Mouse (Mus musculus): ENCODE results near the gene Esm1. TPM values are rescaled to one million over a fixed set of nuclear protein-coding genes. Genes with fewer than 3 reads are reported as not detected.

Gene Esm1
- polyA plus RNA-seq, 1 experiment: 3.3 TPM

DNA sequence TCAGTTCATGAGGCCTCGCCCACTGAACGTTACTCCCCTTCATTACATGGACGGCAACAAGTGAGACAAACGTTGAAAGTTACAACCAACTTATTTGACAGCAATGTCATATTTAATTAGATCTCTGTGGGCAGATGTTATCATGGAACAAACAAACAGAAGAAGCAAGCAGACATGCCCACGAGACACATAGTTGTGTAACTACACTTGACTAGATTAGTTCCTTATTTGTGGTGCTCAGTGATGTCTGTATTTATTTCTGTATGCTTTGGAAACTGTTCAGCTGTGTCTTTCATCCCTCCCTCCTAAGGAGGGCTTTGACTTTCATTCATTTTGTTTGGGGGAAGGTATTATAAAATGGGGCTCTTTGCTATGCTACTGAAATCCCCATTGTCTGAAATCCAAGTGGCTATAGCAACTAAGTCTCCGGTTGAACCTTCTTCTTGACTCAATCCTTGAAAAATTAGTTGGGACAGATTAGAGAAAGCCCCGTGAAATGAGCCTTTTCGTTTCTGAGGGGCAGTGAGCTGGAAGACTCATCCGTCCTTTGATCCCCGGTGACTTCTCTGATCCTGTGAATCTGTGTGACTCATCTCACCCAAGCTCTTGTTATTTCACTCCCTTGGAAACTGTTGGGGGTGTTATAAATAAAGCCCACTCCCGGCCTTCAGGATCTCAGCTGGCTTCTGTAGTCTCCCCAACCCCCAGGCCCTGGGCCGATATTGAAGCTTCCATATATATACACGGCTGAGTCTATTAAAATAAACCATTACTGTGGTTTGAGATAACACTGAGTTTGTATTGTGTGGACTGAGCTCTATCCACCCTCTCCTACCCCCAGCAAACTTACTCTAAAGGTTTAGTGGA lies 12.4 kb upstream of the Esm1 start:
- H3K36me3 ChIP-seq (ENCODE audit: control insufficient read depth, insufficient read depth, low read length): no peaks in the 10 kb centered on the region
- no peak overlapping the region for H3K27ac ChIP-seq (ENCODE audit: insufficient read depth, low read depth, low read length)
- no peak overlapping the region for H3K4me3 ChIP-seq (ENCODE audit: low read depth, low read length)
- no peak for TF ChIP-seq POLR2A (IDR thresholded peaks at IDR 0.05; ENCODE audit: low read depth, low read length)
- no peak for TF ChIP-seq CTCF (IDR thresholded peaks at IDR 0.05; ENCODE audit: extremely low read depth, insufficient read length, insufficient replicate concordance, low read depth, low read length)
- 74% methylated on average over 13 of the region's 13 CpGs for WGBS
- no peaks in the 10 kb centered on the region for H3K27me3 ChIP-seq (ENCODE audit: control insufficient read depth, insufficient read depth, low read length)
- no peaks in the 10 kb centered on the region for H3K4me1 ChIP-seq (ENCODE audit: control insufficient read depth, insufficient read depth, insufficient read length, low read length)

DNA sequence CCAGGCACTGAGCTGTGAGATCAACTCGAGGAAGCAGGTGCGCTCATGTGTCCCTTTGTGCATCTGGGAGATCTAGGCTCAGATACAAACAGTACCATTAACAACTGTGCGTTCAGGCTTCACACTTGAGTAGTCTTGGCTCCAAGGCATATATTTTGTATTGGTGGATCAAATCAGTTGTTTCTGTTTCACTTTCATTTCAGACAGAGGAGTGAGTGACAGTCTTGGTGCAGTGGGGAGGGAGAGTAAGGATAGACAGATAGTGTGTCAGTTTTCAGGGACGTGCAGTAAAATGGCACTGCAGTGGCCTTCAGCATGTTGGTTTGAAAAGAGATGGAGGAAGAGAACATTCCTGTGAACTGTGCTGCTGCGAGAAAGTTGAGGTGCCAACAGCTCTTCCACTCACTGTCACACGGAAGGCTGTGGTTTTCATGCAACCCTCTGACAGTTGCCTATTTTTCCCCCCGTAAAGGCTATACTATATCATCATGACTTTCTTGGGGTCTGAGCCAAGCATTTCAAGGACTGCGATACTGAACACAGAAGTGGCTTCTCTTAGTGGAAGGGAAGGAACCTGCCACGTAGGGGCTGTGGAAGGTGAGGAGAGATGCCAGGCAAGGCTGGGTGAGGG lies 11.5 kb upstream of the Esm1 start:
- no peak overlapping the region for H3K4me3 ChIP-seq (ENCODE audit: low read depth, low read length)
- TF ChIP-seq CTCF (IDR thresholded peaks at IDR 0.05; ENCODE audit: extremely low read depth, insufficient read length, insufficient replicate concordance, low read depth, low read length) (no peak), POLR2A (IDR thresholded peaks at IDR 0.05; ENCODE audit: low read depth, low read length) (no peak)
- H3K27ac ChIP-seq (ENCODE audit: insufficient read depth, low read depth, low read length): no peak overlapping the region
- no peaks in the 10 kb centered on the region for H3K36me3 ChIP-seq (ENCODE audit: control insufficient read depth, insufficient read depth, low read length)
- no peaks in the 10 kb centered on the region for H3K27me3 ChIP-seq (ENCODE audit: control insufficient read depth, insufficient read depth, low read length)
- 62% methylated on average over 9 of the region's 9 CpGs for WGBS
- H3K4me1 ChIP-seq (ENCODE audit: control insufficient read depth, insufficient read depth, insufficient read length, low read length): no peaks in the 10 kb centered on the region

DNA sequence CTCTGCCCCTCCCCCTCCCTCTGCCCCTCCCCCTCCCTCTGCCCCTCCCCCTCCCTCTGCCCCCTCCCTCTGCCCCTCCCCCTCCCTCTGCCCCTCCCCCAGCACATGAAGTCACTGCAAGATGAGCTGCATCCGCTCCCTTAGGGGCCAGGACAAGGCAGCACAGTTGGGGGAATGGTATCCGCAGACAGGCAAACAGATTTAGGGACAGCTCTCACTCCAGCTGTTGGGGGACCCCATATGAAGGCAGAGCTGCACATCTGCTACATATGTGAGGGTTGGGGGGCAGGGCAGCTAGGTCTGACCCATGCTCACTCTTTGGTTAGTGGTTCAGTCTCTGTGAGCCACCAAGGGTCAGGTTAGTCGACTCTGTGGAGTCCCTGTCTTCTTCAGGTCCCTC lies 10.1 kb upstream of the Esm1 start:
- H3K27me3 ChIP-seq (ENCODE audit: control insufficient read depth, insufficient read depth, low read length): no peaks in the 10 kb centered on the region
- H3K4me1 ChIP-seq (ENCODE audit: control insufficient read depth, insufficient read depth, insufficient read length, low read length): no peaks in the 10 kb centered on the region
- H3K27ac ChIP-seq (ENCODE audit: insufficient read depth, low read depth, low read length): no peak overlapping the region
- H3K4me3 ChIP-seq (ENCODE audit: low read depth, low read length): no peak overlapping the region
- 71% methylated on average over 3 of the region's 3 CpGs for WGBS
- no peaks in the 10 kb centered on the region for H3K36me3 ChIP-seq (ENCODE audit: control insufficient read depth, insufficient read depth, low read length)
- TF ChIP-seq POLR2A (IDR thresholded peaks at IDR 0.05; ENCODE audit: low read depth, low read length) (no peak), CTCF (IDR thresholded peaks at IDR 0.05; ENCODE audit: extremely low read depth, insufficient read length, insufficient replicate concordance, low read depth, low read length) (no peak)

DNA sequence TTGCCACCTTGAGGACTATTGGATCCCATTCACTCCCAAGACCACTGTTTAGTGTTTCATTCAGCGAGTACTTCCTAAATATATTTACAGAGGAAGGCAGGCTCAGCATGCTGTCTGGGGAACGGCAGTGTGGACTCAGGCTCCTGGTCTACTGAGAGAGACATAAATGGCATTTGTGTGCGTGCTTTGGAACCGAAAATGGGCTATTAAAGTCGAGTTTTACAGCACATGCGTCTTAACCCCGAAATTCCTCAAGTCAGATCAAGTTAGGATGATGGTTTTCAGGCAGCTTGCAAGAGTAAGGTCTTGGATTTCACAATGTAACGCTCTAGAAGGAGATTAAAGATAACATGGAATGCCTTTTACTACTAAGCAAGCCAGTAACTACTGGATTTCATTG lies 8.7 kb upstream of the Esm1 start:
- no peak for TF ChIP-seq POLR2A (IDR thresholded peaks at IDR 0.05; ENCODE audit: low read depth, low read length)
- TF ChIP-seq CTCF (IDR thresholded peaks at IDR 0.05; ENCODE audit: extremely low read depth, insufficient read length, insufficient replicate concordance, low read depth, low read length): no peak
- no peaks in the 10 kb centered on the region for H3K27me3 ChIP-seq (ENCODE audit: control insufficient read depth, insufficient read depth, low read length)
- no peak overlapping the region for H3K27ac ChIP-seq (ENCODE audit: insufficient read depth, low read depth, low read length)
- WGBS: 59% methylated on average over 8 of the region's 8 CpGs
- no peaks in the 10 kb centered on the region for H3K4me1 ChIP-seq (ENCODE audit: control insufficient read depth, insufficient read depth, insufficient read length, low read length)
- no peaks in the 10 kb centered on the region for H3K36me3 ChIP-seq (ENCODE audit: control insufficient read depth, insufficient read depth, low read length)
- no peak overlapping the region for H3K4me3 ChIP-seq (ENCODE audit: low read depth, low read length)

DNA sequence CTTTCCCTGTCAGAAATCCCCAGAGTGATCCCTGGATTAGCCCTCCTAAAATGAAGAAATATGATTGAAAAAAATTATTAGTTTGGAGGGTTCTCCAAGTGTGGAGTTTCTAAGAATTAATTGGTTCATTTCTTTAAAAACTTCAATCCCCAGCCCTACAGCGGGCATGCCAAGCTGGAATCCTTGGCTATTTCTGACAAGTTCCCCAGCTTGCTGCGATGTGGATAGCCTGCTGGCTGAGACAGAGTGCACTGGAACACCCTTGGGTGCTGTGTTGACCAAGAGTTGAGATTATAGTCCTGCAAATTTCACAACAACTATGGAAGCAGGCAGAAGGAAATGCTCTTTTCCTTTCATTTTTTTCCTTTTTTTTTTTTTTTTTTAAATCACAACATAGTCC lies 7.8 kb upstream of the Esm1 start:
- no peak overlapping the region for H3K27ac ChIP-seq (ENCODE audit: insufficient read depth, low read depth, low read length)
- H3K4me3 ChIP-seq (ENCODE audit: low read depth, low read length): no peak overlapping the region
- TF ChIP-seq POLR2A (IDR thresholded peaks at IDR 0.05; ENCODE audit: low read depth, low read length) (no peak), CTCF (IDR thresholded peaks at IDR 0.05; ENCODE audit: extremely low read depth, insufficient read length, insufficient replicate concordance, low read depth, low read length) (no peak)
- no peaks in the 10 kb centered on the region for H3K4me1 ChIP-seq (ENCODE audit: control insufficient read depth, insufficient read depth, insufficient read length, low read length)
- WGBS: 79% methylated on average over 2 of the region's 2 CpGs
- H3K27me3 ChIP-seq (ENCODE audit: control insufficient read depth, insufficient read depth, low read length): no peaks in the 10 kb centered on the region
- H3K36me3 ChIP-seq (ENCODE audit: control insufficient read depth, insufficient read depth, low read length): no peaks in the 10 kb centered on the region

DNA sequence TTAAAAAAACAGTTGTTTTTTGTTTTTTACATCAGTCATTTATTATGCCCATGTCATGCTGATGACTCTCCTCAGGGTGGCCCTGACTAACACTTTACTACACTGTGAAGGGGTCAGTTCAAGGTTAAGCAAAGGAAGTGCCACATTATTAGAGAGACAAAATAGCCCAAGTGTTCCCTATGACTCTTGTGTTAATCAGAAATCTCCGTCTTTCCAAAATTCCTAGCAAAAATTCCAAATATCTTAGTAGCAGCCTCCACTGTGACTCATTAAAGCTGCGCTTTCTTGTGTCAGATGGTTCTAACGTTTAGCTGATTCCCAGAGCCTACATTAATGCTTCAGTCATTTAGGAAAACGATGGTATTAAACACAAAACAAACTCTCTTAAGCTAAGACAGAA lies 7.3 kb upstream of the Esm1 start:
- Histone ChIP-seq H3K4me3 (ENCODE audit: low read depth, low read length) (no peak overlapping the region), H3K36me3 (ENCODE audit: control insufficient read depth, insufficient read depth, low read length) (no peaks in the 10 kb centered on the region), H3K27me3 (ENCODE audit: control insufficient read depth, insufficient read depth, low read length) (no peaks in the 10 kb centered on the region), H3K27ac (ENCODE audit: insufficient read depth, low read depth, low read length) (no peak overlapping the region), H3K4me1 (ENCODE audit: control insufficient read depth, insufficient read depth, insufficient read length, low read length) (no peaks in the 10 kb centered on the region)
- TF ChIP-seq CTCF (IDR thresholded peaks at IDR 0.05; ENCODE audit: extremely low read depth, insufficient read length, insufficient replicate concordance, low read depth, low read length) (no peak), POLR2A (IDR thresholded peaks at IDR 0.05; ENCODE audit: low read depth, low read length) (no peak)
- 74% methylated on average over 4 of the region's 4 CpGs for WGBS

DNA sequence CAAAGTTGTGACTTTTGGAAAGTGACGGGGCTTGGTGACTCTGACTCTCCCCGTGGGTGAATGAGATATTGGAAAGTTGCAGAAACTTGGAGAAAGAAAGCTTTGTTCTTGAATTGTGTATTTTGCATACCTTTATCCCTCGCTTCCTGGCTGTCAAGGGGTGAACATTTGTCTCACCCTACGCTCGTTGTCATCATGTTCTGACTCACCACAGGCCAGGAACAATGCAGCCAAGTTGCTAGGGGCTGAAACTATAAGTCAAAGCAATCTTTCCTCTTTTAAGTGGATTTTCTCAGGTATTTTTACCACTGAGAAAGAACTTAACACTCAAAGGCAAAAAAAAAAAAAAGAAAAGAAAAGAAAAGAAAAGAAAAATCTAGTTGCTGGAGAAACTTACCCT lies 6.3 kb upstream of the Esm1 start:
- Histone ChIP-seq H3K27me3 (ENCODE audit: control insufficient read depth, insufficient read depth, low read length) (no peaks in the 10 kb centered on the region), H3K36me3 (ENCODE audit: control insufficient read depth, insufficient read depth, low read length) (no peaks in the 10 kb centered on the region), H3K4me3 (ENCODE audit: low read depth, low read length) (no peak overlapping the region), H3K27ac (ENCODE audit: insufficient read depth, low read depth, low read length) (no peak overlapping the region), H3K4me1 (ENCODE audit: control insufficient read depth, insufficient read depth, insufficient read length, low read length) (no peaks in the 10 kb centered on the region)
- TF ChIP-seq POLR2A (IDR thresholded peaks at IDR 0.05; ENCODE audit: low read depth, low read length): no peak
- no peak for TF ChIP-seq CTCF (IDR thresholded peaks at IDR 0.05; ENCODE audit: extremely low read depth, insufficient read length, insufficient replicate concordance, low read depth, low read length)
- 63% methylated on average over 5 of the region's 5 CpGs for WGBS

Data from small intestine, adult 2 months (tissue).